Mouse (Mus musculus): Measurements from ENCODE around the gene Speer4c. TPM values are rescaled to one million over a fixed set of nuclear protein-coding genes. Genes with fewer than 3 reads are reported as not detected.

Speer4c gene
- not detected in 2 replicates for polyA plus RNA-seq (2012; ENCODE audit: low replicate concordance)

DNA sequence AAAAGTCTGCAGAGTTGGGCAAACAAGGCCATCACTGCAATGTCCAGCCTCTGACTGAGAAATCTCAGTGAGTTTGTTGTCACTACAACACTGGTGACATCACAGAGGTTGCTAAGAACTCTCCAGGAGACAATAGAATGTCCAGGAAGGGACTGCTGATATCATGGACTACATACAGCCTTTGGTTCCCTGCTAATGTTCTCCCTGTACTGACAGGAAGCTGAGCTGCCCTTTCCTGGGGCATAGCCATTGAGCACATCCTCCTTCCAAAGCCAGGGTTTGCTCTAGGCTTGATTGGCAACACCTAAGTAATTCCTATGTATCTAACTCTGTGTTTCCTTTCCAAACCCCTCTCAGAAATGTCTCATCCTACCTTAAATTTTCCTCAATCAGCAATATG, at the start of gene Speer4c:
TSS of gene Speer4c (minus strand) at position 101 of the 400 bp plus-strand sequence.

Other genes starting within 250 kb of the Speer4c start
- not detected in 2 replicates for gene Gm21149, start 237.7 kb downstream of the Speer4c start, polyA plus RNA-seq (2012; ENCODE audit: low replicate concordance)
- gene Gm21190, start 185.0 kb downstream of the Speer4c start, polyA plus RNA-seq (2012; ENCODE audit: low replicate concordance), result not detected in 2 replicates
- not detected in 2 replicates for gene Gm21083, start 136.9 kb downstream of the Speer4c start, polyA plus RNA-seq (2012; ENCODE audit: low replicate concordance)
- not detected in 2 replicates for gene Speer4d, start 95.2 kb downstream of the Speer4c start, polyA plus RNA-seq (2012; ENCODE audit: low replicate concordance)
- gene 4930572O03Rik, start 57.2 kb downstream of the Speer4c start, polyA plus RNA-seq (2012; ENCODE audit: low replicate concordance), result not detected in 2 replicates
- gene Cacna2d1, start 220.4 kb upstream of the Speer4c start, polyA plus RNA-seq (2012; ENCODE audit: low replicate concordance), result not detected in 2 replicates